Mouse (Mus musculus): ENCODE data around the gene Rps25.
"Not testable (repeated sequence)": the region's sequence is repeated elsewhere in the genome, so short reads cannot be mapped to it uniquely, and the experiment has no call there.

Rps25 gene

DNA sequence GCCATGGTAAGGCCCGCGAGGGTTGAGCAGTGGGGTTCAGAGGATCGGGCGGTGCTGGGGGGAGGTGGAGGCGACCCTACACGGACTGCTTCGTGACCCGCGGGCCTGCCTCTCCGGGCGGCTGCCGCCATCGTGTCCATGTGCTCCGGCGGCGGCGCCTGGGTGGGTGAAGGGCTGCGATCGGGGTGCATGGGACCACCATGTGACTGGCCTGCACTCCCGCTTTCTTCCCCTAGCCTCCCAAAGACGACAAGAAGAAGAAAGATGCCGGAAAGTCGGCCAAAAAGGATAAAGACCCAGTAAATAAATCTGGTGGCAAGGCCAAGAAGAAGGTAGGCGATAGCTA, 786 bp downstream of the Rps25 start:
- no peak for DNase-seq

- DNase-seq, result not testable (repeated sequence)
Observed at GRCm38 (mm10) chr9:44408693-44409092, 1.8 kb downstream of the Rps25 start.

DNA sequence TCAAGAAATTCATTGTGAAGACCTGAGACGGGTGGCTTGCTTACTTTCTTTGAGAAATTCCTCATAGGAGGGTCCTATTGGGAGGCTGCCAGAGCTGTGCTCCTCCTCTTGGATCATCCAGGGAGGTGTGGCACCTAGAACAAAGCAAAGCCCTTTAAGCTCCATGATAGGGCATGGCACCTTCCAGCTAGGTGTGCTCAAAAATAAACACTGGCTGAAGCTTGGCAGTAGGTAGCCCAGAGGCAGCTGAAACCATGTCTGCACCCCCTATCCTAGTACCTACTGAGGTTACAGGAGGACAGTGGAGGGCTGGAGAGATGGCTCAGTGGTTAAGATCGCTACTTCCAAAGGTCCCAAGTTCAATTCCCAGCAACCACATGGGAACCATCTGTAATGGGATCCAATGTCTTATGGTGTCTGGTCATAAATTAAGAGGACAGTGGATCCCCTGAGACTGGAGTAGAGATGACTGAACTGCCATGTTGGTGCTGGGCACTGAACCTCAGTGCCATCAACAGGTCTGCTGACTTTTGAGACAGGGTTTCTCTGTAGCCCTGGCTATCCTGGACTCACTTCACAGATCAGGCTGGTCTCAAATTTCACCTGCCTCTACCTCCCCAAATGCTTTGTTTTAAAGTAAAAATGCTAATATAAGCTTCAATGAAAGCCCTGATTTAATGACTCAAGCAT, 3.9 kb downstream of the Rps25 start:
- DNase-seq, result no peak

DNA sequence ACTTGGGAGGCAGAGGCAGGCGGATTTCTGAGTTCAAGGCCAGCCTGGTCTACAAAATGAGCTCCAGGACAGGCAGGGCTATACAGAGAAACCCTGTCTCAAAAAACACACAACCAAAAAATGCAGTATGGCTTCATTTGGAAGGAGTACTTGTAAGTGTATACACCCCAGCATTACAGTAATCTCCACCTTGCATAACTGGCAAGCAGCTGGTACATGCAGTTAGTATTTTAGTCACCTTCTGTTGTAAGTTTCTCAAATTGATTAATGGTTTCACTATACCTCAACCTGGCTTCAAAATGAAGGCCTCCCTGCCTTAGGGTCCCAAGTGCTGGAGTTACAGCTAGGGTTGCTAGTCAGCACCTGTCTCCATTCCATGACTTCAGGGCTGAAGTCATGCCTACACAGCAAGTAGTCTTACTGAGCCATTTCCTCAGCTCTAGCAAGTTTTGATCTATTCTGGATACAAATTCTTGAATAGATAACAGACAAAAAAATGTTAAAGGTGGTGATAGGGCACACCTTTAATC, 4.7 kb downstream of the Rps25 start:
- DNase-seq, result no peak

- no peak for DNase-seq
Observed at GRCm38 (mm10) chr9:44412306-44412705, 5.4 kb downstream of the Rps25 start.

DNA sequence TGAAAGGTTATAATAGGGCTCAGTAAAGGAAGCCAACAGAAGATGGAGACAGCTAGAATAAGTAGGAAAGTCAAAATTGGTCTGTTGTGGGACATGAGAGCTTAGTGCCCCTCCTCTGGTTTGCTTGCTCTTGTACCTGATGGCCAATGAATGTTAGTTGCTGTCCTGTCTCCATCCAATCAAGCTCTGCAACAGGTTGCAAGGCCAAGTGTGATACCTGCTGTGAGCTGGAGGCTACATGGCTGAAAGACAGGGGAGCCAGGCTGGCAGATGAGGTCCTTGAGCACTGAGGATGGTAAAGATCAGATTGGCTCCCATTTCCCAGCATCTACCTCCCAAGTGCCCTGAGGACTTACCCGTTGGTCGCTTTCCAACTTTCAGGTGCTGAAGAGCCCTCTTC, 5.8 kb downstream of the Rps25 start:
- DNase-seq, result no peak

- DNase-seq, result no peak
Observed at GRCm38 (mm10) chr9:44417156-44417891, 10.4 kb downstream of the Rps25 start.

GRCm38 (mm10) chr9:44417892-44418363, 11.0 kb downstream of the Rps25 start:
- peak; percentile 93 for DNase-seq

GRCm38 (mm10) chr9:44418519-44419385, 11.8 kb downstream of the Rps25 start, which contains the start of gene Ccdc84:
Ccdc84 (minus strand) TSS chr9:44418569.
- no peak for DNase-seq

DNA sequence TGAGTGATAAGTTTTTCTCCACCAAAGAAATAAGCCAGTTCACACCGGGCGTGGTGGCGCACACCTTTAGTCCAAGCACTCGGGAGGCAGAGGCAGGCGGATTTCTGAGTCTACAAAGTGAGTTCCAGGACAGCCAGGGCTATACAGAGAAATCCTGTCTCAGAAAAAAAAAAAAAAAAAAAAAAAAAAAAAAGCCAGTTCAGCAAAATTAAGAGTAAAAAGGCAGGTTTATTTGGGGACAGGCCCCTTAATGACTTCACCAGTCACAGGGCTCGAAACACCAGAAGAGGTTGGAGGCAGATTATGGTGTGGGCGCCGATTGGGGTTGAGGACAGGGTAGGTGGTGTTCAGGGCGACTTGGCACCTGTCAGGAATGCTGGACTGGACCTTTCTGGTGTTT, 12.8 kb downstream of the Rps25 start:
- not testable (repeated sequence) for DNase-seq

- DNase-seq, result no peak
Observed at GRCm38 (mm10) chr9:44420280-44420898, 13.4 kb downstream of the Rps25 start.

DNA sequence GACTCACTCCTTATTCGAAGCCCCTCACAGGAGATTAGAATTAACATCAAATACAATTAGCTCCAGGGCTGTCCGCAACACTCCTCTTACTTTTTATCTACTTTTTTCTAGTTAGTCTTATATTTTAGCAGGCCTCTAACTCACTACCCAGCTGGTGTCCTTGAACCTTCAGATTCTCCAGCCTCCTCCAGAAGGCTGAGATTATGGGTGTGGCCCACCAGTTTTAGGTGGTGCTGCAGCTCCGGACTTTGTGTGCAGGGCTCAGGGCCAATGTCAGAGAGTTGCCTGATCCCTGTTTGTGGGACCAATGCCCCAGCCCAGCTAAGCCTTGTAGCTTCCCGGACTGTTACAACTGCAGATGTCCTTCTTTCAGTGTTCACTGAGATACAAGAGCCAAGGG, 16.6 kb downstream of the Rps25 start:
- DNase-seq, result no peak

- DNase-seq, result no peak
Observed at GRCm38 (mm10) chr9:44432577-44433185, 25.7 kb downstream of the Rps25 start.

GRCm38 (mm10) chr9:44435747-44436146, 28.8 kb downstream of the Rps25 start:
- DNase-seq, result no peak

GRCm38 (mm10) chr9:44440961-44441360, 34.0 kb downstream of the Rps25 start, which contains the start of gene Foxr1:
Foxr1 (minus strand) TSS chr9:44441136.
- DNase-seq, result no peak

DNA sequence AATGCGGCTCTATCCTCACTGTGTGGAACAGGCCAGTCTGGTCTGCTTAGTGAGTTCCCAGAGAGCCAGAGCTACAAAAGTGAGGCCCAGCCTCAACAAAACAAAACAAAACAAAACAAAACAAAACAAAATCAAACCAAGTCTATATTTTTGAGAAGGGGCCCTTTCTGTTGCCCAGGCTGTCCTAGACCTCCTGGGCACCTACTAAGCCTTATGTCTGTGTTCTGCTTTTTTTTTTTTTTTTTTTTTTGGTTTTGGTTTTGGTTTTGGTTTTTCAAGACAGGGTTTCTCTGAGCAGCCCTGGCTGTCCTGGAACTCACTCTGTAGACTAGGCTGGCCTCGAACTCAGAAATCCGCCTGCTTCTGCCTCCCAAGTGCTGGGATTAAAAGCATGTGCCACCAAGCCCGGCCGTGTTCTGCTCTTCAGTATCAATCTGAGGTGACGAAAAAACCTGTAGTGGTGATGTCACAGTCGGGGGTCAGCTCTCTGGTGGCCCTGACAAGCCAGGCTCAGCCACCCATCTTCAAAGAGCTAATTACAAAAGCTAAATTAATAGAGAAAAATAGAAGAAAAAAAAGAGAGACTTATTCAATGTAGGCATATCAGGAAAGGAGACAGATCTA, 37.6 kb downstream of the Rps25 start:
- DNase-seq, result not testable (repeated sequence)

DNA sequence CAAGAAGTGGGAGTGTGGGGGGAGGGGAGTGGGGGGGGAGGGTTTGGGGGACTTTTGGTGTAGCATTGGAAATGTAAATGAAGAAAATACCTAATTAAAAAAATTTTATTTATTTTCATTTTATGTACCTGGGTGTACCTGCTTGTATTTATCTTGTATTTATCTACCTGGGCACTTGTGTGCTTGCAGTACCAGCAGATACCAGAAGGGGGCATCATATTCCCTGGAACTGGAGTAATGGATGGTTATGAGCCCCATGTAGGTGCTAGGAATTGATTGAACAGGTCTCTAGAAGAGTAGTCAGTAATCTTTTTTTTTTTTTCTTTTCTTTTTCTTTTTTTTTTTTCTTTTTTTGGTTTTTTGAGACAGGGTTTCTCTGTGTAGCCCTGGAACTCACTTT, 43.4 kb downstream of the Rps25 start:
- no peak for DNase-seq

DNA sequence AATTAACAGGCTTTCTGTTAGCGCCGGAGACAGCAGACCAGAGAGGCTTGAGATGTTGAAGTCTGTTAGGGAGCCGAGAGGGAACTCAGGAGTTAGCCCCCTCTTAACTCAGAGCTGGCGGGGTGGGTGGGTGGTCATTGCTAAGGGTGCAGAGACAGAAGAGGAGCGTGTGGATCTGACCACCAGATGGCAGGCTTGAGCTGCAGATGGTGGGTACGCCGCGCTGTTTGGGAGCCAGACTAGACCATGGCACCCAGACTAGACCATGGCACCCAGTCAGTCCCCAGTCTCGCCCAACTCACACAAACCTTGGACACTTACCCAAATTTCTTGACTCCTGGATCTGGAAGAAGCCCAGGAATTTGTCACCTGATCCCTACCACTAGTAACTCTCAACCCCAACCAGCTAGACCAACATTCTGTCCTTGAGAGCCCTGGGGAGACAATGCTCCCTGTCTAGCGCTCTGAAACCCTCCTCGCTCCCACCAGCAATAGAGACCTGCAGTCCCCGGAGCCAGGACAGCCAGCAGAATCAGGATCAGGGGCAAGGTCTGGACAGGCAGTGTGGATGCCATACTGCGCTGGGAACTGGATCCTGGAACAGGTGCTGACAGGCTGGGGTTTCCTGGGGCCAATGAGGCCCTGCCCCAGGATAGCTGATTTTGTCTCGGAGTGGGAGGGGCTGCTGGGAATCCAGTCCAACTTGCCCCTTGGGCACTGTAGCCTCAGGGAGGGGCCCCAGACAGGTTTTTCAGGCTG, 47.4 kb downstream of the Rps25 start:
- DNase-seq, result peak; percentile 63

DNA sequence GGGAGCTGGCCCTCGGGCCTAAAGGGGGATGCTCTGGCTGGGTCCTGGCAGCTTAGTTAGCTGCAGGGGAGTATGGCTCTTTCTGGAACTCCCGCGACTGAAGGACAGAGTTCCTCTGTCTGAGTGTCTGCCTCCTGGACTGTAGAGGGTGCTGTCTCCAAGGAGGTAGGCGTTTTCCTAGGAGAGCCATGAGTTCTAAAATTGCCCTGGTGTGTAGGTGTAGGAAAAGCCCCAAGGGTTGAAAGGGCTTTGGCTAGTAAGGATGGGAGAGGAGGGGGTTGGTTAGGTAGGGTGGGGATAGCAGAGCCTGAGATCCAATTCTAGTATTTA, 47.9 kb downstream of the Rps25 start, which contains the start of gene Upk2:
Gene Upk2, minus strand, starts transcription at position 86 of the 330 bp plus-strand sequence.
- DNase-seq, result no peak

DNA sequence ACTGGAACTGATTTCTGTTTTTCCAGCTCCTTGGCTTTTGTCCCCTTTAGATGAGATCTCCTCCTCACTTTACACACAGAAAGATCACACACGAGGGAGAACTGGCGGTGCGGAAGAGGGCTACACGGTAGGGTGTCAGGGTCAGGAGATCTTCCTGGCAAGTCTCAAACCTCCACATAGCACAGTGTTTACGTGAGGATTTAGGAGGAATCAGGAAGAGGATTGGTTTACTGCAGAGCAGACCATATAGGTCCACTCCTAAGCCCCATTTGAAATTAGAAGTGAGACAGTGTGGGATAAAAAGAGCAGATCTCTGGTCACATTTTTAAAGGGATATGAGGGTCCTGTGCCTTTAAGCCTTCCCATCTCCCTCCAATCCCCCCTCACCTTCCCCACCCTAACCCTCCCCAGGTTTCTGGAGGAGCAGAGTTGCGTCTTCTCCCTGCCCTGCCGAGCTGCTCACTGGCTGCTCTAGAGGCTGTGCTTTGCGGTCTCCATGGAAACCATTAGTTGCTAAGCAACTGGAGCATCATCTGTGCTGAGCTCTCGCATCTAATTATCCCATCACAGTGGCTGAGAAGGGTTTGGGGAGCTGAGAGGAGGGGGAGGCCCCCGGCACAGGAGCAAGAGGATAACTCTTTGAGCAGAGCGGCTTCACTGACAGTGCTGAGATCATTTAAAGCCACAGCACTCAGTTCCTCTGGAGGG, 50.2 kb downstream of the Rps25 start:
- no peak for DNase-seq
